Mouse (Mus musculus): ENCODE results near the gene Pdlim7. TPM values are rescaled to one million over a fixed set of nuclear protein-coding genes. Genes with fewer than 3 reads are reported as not detected.

Pdlim7 gene
- 19.9 and 20.0 TPM in 2 replicates for total RNA-seq (2014; fragmentation: Nextera tagmentation)
- 8.5 and 13.5 TPM in 2 replicates for total RNA-seq (2017)
- polyA plus RNA-seq (2012) = 52.5 and 61.7 TPM in 2 replicates

- peak; percentile 16; the same call in 1 of the 2 replicates for ATAC-seq (ENCODE audit: extremely low read depth, insufficient number of reproducible peaks, low FRiP score, poor library complexity, severe bottlenecking)
- Histone ChIP-seq H3K4me1 (ENCODE audit: insufficient read depth, low read depth, low read length) (peaks cover 48% of the 10 kb centered on the region), H3K4me3 (ENCODE audit: low read depth, low read length) (peak within 1 kb of the TSS; percentile 85), H3K36me3 (replicated peaks) (peaks cover 32% of the 10 kb centered on the region), H3K27me3 (ENCODE audit: insufficient read depth, low read length) (peaks cover 12% of the 10 kb centered on the region), H3K9me3 (replicated peaks) (no peaks in the 10 kb centered on the region)
- TF ChIP-seq CTCF (IDR thresholded peaks at IDR 0.05; ENCODE audit: low read depth, low read length) (peak; percentile 71), POLR2AphosphoS5 (IDR thresholded peaks at IDR 0.05; ENCODE audit: insufficient replicate concordance, low read depth, low read length) (no peak)
- DNase-seq (ENCODE audit: low spot score) = peak; percentile 72
Observed at GRCm38 (mm10) chr13:55513111-55513748, at the start of gene Pdlim7. Gene Pdlim7, minus strand, starts transcription at chr13:55513676.

GRCm38 (mm10) chr13:55557499-55557898, 44.0 kb upstream of the Pdlim7 start:
- ATAC-seq (ENCODE audit: extremely low read depth, insufficient number of reproducible peaks, low FRiP score, poor library complexity, severe bottlenecking) (no peak), DNase-seq (ENCODE audit: low spot score) (no peak)
- H3K4me3 ChIP-seq (ENCODE audit: low read depth, low read length) = no peak overlapping the region
- H3K27me3 ChIP-seq (ENCODE audit: insufficient read depth, low read length) = no peaks in the 10 kb centered on the region
- H3K4me1 ChIP-seq (ENCODE audit: insufficient read depth, low read depth, low read length) = 0 out of 2 replicates have a peak, but pooled peaks cover 3% of the 10 kb centered on the region
- peaks cover 85% of the 10 kb centered on the region for H3K36me3 ChIP-seq (replicated peaks)
- H3K9me3 ChIP-seq (replicated peaks) = no peaks in the 10 kb centered on the region
- TF ChIP-seq CTCF (IDR thresholded peaks at IDR 0.05; ENCODE audit: low read depth, low read length) = no peak
- TF ChIP-seq GATA1 (IDR thresholded peaks at IDR 0.05; ENCODE audit: borderline replicate concordance, low read length) = no peak
- no peak for TF ChIP-seq GATA2 (IDR thresholded peaks at IDR 0.05; ENCODE audit: borderline replicate concordance, low read depth, low read length)
- TF ChIP-seq TAL1 (conservative IDR thresholded peaks at IDR 0.05; ENCODE audit: low read depth, low read length) = no peak
- no peak for TF ChIP-seq POLR2AphosphoS5 (IDR thresholded peaks at IDR 0.05; ENCODE audit: insufficient replicate concordance, low read depth, low read length)

- no peak overlapping the region for H3K4me3 ChIP-seq (ENCODE audit: low read depth, low read length)
- no peaks in the 10 kb centered on the region for H3K9me3 ChIP-seq (replicated peaks)
- TF ChIP-seq GATA1 (IDR thresholded peaks at IDR 0.05; ENCODE audit: borderline replicate concordance, low read length) (no peak), CTCF (IDR thresholded peaks at IDR 0.05; ENCODE audit: low read depth, low read length) (no peak), TAL1 (conservative IDR thresholded peaks at IDR 0.05; ENCODE audit: low read depth, low read length) (no peak), GATA2 (IDR thresholded peaks at IDR 0.05; ENCODE audit: borderline replicate concordance, low read depth, low read length) (no peak), POLR2AphosphoS5 (IDR thresholded peaks at IDR 0.05; ENCODE audit: insufficient replicate concordance, low read depth, low read length) (no peak)
- ATAC-seq (ENCODE audit: extremely low read depth, insufficient number of reproducible peaks, low FRiP score, poor library complexity, severe bottlenecking) (no peak), DNase-seq (ENCODE audit: low spot score) (no peak)
- H3K36me3 ChIP-seq (replicated peaks) = peaks cover 88% of the 10 kb centered on the region
- no peaks in the 10 kb centered on the region for H3K4me1 ChIP-seq (ENCODE audit: insufficient read depth, low read depth, low read length)
- no peaks in the 10 kb centered on the region for H3K27me3 ChIP-seq (ENCODE audit: insufficient read depth, low read length)
Observed at GRCm38 (mm10) chr13:55555921-55556320, 42.4 kb upstream of the Pdlim7 start.

- H3K4me3 ChIP-seq (ENCODE audit: low read depth, low read length) = no peak overlapping the region
- peaks cover 98% of the 10 kb centered on the region for H3K36me3 ChIP-seq (replicated peaks)
- no peak for DNase-seq (ENCODE audit: low spot score)
- H3K27me3 ChIP-seq (ENCODE audit: insufficient read depth, low read length) = no peaks in the 10 kb centered on the region
- H3K4me1 ChIP-seq (ENCODE audit: insufficient read depth, low read depth, low read length) = peaks cover 6% of the 10 kb centered on the region
- H3K9me3 ChIP-seq (replicated peaks) = no peaks in the 10 kb centered on the region
- TF ChIP-seq POLR2AphosphoS5 (IDR thresholded peaks at IDR 0.05; ENCODE audit: insufficient replicate concordance, low read depth, low read length) = no peak
- no peak for TF ChIP-seq TAL1 (conservative IDR thresholded peaks at IDR 0.05; ENCODE audit: low read depth, low read length)
- ATAC-seq (ENCODE audit: extremely low read depth, insufficient number of reproducible peaks, low FRiP score, poor library complexity, severe bottlenecking) = no peak
Observed at GRCm38 (mm10) chr13:55549061-55549460, 35.6 kb upstream of the Pdlim7 start.

- no peak overlapping the region for H3K4me3 ChIP-seq (ENCODE audit: low read depth, low read length)
- H3K27me3 ChIP-seq (ENCODE audit: insufficient read depth, low read length) = no peaks in the 10 kb centered on the region
- H3K4me1 ChIP-seq (ENCODE audit: insufficient read depth, low read depth, low read length) = peaks cover 6% of the 10 kb centered on the region
- DNase-seq (ENCODE audit: low spot score) (no peak), ATAC-seq (ENCODE audit: extremely low read depth, insufficient number of reproducible peaks, low FRiP score, poor library complexity, severe bottlenecking) (no peak)
- TF ChIP-seq GATA2 (IDR thresholded peaks at IDR 0.05; ENCODE audit: borderline replicate concordance, low read depth, low read length) = no peak
- no peak for TF ChIP-seq CTCF (IDR thresholded peaks at IDR 0.05; ENCODE audit: low read depth, low read length)
- no peak for TF ChIP-seq GATA1 (IDR thresholded peaks at IDR 0.05; ENCODE audit: borderline replicate concordance, low read length)
- no peak for TF ChIP-seq TAL1 (conservative IDR thresholded peaks at IDR 0.05; ENCODE audit: low read depth, low read length)
- no peak for TF ChIP-seq POLR2AphosphoS5 (IDR thresholded peaks at IDR 0.05; ENCODE audit: insufficient replicate concordance, low read depth, low read length)
- no peaks in the 10 kb centered on the region for H3K9me3 ChIP-seq (replicated peaks)
- peaks cover 98% of the 10 kb centered on the region for H3K36me3 ChIP-seq (replicated peaks)
Observed at GRCm38 (mm10) chr13:55548426-55548825, 35.0 kb upstream of the Pdlim7 start.

GRCm38 (mm10) chr13:55547916-55548315, 34.4 kb upstream of the Pdlim7 start:
- DNase-seq (ENCODE audit: low spot score) (no peak), ATAC-seq (ENCODE audit: extremely low read depth, insufficient number of reproducible peaks, low FRiP score, poor library complexity, severe bottlenecking) (no peak)
- no peak overlapping the region for H3K4me3 ChIP-seq (ENCODE audit: low read depth, low read length)
- H3K9me3 ChIP-seq (replicated peaks) = no peaks in the 10 kb centered on the region
- peaks cover 6% of the 10 kb centered on the region for H3K4me1 ChIP-seq (ENCODE audit: insufficient read depth, low read depth, low read length)
- H3K36me3 ChIP-seq (replicated peaks) = peaks cover 98% of the 10 kb centered on the region
- no peaks in the 10 kb centered on the region for H3K27me3 ChIP-seq (ENCODE audit: insufficient read depth, low read length)
- TF ChIP-seq GATA1 (IDR thresholded peaks at IDR 0.05; ENCODE audit: borderline replicate concordance, low read length) (no peak), POLR2AphosphoS5 (IDR thresholded peaks at IDR 0.05; ENCODE audit: insufficient replicate concordance, low read depth, low read length) (no peak), CTCF (IDR thresholded peaks at IDR 0.05; ENCODE audit: low read depth, low read length) (no peak), TAL1 (conservative IDR thresholded peaks at IDR 0.05; ENCODE audit: low read depth, low read length) (no peak), GATA2 (IDR thresholded peaks at IDR 0.05; ENCODE audit: borderline replicate concordance, low read depth, low read length) (no peak)
